Mouse (Mus musculus) left cerebral cortex, postnatal 36 days (tissue): ENCODE data around the gene AI182371. TPM values are rescaled to one million over a fixed set of nuclear protein-coding genes. Genes with fewer than 3 reads are reported as not detected.

Experiments used
- DNase-seq, 2 experiments: peaks; one replicate each; pipeline ENCODE4 v3.0.0; 2021 to 2022; ENCODE audit warnings: low spot score in 2 of 2, mixed read lengths in 1 of 2
- intact Hi-C: fragments of 180-260 bp; cut with DNase I; formaldehyde crosslinking; loops from one replicate; pipeline ENCODE4 v1.15.1; 2025
- total RNA-seq, 2 experiments: library from RNA; stranded (reverse); gene quantifications; 2 replicates each; pipeline ENCODE4 v1.2.3; 2021

Gene AI182371
- total RNA-seq, result under 1 TPM in 1 of 2 experiments, not detected in 1; 0.45 TPM

DNA sequence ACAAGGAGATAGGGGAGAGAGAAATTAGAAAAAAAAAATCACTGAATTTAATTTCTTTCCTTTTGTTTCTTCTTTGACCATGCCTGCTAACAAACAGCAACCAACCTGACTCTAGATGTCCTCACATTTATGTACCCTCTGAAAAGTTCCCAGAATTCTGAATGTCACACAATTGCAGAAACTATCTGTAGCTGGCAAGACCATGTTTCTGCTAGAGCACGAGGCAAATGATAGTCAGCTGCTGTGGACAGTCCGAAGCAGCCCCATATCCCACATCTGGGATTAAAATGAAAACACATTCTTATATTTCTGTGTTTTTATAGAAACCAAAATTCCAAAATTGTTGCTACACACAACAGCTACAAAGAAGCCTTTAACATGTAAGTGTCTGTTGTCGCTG lies at the start of gene AI182371:
AI182371 (minus strand) TSS at position 101 of the 400 bp plus-strand sequence.
- intact Hi-C loops, result loop anchor here (10.0 kb wide), 1 partner anchor 257 kb away; no protein-coding TSS in a partner anchor
- DNase-seq, result no peak

DNA sequence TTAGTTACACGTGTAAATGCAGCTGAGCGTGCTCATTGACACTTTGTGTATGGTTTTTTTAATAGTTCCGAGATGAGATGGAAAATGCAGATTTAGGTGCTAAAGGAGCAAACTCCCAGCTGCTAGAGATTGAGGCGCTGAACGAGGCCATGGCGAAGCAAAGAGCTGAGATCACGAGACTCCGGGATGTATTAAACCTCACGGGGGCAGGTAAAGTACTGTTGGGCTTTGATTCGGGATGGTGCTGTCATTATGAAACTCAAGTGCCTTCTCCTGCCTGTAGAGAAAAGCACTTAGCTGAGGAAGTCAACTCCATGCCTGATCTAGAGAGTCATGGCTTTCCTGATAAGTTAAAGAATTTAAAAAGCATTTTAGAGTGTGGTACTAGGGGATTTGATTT lies 47.5 kb upstream of the AI182371 start:
- DNase-seq, result no peak
- intact Hi-C loops, result no loop called here

DNA sequence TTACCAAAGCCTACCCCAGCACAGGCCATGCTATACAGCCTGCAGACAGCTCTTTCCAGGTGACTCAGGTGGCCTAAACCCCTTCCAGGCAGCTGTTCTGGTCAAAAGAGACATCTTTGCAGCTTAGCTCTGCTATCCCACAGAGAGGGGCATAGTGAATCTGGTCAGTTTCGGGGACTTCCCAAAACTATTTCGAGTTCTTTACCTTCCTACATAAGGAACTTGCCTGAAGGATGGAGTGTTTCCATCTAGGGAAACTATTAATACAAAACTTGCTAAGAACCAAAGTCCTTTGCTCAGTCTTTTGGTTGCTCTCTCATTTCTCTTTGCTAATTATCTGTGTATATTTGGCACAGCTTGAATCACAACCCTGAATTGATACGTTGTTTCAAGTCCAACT lies 40.3 kb upstream of the AI182371 start:
- DNase-seq, result no peak
- intact Hi-C loops, result no loop called here

- DNase-seq, result no peak
- intact Hi-C loops, result no loop called here
Measured at GRCm38 (mm10) chr2:35138576-35138975, 37.2 kb upstream of the AI182371 start.

- intact Hi-C loops, result no loop called here
- DNase-seq, result no peak
Measured at GRCm38 (mm10) chr2:35133891-35134290, 32.5 kb upstream of the AI182371 start.

DNA sequence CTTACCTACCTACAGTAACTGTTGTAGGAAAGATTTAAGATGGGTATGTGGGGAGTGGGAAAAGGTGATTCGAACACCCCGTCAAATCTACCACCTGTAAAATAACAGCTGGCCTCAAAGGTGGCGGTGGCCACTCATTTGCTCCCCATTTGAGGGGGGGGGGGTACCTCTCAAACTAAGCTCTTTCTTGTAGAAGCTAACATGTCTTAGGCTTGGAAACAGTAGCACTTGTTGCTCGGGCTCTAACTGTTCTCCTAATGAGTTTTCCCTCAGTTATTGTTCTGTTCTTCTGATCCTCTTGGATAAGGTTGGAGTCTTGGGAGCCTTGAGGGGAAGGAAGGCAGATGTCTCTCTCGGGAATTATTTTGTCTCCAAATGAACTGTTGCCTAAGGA lies 31.3 kb upstream of the AI182371 start:
- intact Hi-C loops, result no loop called here
- no peak for DNase-seq

DNA sequence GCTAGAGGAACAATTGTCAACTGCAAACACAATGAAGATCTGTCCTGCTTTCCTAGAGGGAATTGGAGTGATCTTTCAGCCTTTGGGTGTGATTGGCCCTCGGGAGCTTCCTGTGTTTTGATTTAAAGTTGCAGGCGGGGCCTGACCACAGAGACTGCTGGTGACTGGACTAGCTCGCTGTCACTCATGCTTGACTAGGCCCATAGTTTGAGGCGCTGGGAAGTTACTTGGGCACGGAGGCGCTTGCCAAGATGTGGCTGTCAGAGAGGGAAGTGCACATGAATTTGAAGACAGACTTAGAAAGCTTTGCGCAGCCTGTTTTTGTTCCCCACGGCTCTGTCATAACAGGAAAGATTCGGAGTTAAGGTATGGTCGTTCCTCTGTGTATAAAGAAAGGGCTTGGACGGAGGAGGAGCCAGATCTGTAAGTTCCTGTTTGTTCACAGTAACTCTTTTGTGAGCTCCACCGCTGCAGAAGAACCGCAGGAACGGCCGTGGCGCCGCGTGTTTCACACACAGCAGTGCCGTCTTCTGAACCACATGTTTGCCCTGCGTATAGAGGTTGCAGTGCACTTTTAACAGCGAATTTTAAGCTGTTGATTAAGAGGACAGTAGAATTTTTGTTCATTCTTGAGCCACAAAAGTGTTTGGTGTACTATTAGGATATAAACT lies 30.8 kb upstream of the AI182371 start:
- intact Hi-C loops, result no loop called here
- peak; percentile 91 to 96 for DNase-seq

DNA sequence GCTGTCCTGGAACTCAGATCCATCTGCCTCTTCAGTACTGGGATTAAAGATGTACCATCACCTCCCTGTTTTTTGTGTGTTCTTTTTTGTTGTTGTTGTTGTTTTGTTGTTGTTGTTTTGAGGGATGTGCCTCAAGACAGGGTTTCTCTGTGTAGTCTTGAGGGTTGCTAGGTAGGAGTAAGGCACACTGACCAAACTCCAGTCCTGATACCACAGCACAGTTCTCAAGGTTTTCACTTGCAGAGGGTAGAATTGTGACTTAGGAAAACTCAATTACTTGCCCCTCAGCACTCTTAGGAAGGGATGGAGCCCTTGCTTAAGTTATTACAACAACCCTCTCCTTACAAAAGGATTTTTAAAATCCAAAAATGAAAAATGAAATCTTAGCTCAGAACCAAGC lies 30.1 kb upstream of the AI182371 start:
- no peak for DNase-seq
- intact Hi-C loops, result no loop called here

DNA sequence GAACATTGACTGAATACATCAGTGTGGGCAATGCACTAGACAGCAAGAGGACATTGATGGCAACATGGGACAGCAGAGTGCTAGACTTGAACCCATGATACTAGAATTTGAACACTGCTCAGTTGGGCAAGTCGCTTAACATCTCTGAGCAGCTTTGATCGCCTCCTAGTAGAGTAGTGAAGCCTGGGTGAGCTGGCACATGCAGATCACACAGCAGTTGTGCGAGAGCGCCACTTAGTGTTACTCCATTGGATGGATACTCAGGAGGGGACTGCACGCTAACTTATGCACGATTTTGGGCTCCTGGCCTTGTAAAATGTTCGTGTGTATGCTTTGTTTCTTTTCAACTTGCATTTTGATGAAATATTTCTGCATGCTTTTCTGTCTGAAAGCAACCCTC lies 23.4 kb upstream of the AI182371 start:
- intact Hi-C loops, result no loop called here
- DNase-seq, result no peak

GRCm38 (mm10) chr2:35110521-35110920 lies 9.2 kb upstream of the AI182371 start:
- DNase-seq, result no peak
- intact Hi-C loops, result no loop called here

DNA sequence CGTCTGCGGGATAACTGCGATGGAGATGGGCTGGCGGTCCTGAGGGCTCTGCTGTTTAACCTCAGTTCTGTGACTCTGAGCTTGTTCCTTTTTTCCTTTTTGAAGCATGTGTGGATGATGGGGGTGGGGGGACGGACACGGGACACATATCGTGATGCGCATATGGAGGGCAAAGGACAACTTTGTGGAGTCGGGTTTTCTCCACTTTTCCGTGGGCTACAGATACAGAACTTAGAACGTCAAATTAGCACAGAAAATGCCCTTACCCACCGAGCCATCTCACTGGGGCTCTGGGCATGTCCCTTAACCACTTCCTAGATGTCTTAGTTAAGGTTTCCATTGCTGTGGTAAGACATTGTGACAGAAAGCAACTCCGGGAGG lies 8.6 kb upstream of the AI182371 start:
- DNase-seq, result no peak
- intact Hi-C loops, result loop anchor here (1.0 to 10.0 kb wide), 3 partner anchors 65 to 265 kb away; no protein-coding TSS in a partner anchor

DNA sequence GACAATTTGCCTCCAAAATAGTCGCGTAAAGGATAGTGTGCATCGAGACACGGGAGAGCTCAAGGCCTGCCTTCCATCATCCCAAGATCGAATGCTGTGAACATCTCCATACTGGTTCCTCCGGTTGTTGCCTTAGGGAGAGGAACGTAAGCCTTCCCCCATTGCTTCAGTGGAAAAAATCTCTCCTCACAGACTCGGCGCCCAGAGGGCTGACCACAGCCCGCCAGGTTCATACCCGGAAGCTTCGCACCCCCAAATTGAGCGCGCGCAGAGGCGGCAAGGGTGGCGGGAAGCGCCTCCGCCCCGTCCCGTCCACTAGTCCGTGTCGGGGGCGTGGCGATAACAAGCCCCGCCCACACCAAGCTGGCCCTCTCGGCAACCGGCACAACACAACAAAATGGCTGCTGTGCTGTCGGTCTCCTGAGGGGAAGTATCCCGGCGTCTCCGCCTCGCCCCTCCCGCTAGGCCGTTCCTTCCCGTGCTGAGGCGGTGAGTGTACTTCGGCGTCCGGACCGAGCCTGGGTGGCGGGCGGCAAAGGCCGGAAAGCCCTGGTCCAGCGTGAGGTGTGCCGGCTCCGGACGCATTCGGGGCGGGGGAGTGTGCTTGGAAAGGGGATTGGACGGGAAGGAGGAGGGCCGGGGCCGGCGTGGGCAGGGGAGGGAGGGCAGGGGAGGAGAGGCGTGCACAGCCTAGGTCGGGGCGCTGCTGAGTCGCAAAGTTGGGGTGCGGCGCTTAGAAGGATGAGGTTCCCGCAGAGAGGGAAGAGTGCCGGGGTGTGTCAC lies 8.0 kb upstream of the AI182371 start, which contains the start of gene Cntrl:
Cntrl (plus strand) TSS at position 352 of the 783 bp plus-strand sequence.
- intact Hi-C loops, result loop anchor here (1.0 to 10.0 kb wide), 3 partner anchors 65 to 265 kb away; no protein-coding TSS in a partner anchor
- peak; percentile 94 to 95 for DNase-seq

DNA sequence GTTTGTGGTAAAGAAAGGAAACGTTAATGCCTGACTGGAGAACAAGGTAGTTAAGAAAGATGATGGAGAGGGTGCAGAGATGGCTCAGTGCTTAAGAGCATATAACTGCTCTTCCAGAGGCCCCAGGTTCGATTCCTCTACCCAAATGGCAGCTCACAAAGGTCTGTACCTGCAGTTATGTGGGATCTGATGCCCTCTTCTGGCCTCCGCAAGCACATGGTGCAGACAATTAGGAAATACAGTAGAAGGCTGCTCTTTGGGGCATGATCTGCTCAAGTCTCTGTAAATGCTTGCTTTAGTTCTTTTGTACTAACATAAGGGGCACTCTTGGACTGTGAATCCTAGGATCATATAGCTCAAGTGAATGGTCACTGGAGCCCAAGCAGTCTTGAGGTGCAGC lies 7.4 kb upstream of the AI182371 start:
- peak; percentile 26 to 32 for DNase-seq
- intact Hi-C loops, result loop anchor here (1.0 to 10.0 kb wide), 3 partner anchors 64 to 264 kb away; no protein-coding TSS in a partner anchor

- no peak for DNase-seq
- intact Hi-C loops, result loop anchor here (2.0 to 10.0 kb wide), 2 partner anchors 63 to 263 kb away; no protein-coding TSS in a partner anchor
Measured at GRCm38 (mm10) chr2:35107984-35108635, 6.8 kb upstream of the AI182371 start.

- intact Hi-C loops, result loop anchor here (10.0 kb wide), 1 partner anchor 260 kb away; no protein-coding TSS in a partner anchor
- no peak for DNase-seq
Measured at GRCm38 (mm10) chr2:35104843-35105242, 3.5 kb upstream of the AI182371 start.

DNA sequence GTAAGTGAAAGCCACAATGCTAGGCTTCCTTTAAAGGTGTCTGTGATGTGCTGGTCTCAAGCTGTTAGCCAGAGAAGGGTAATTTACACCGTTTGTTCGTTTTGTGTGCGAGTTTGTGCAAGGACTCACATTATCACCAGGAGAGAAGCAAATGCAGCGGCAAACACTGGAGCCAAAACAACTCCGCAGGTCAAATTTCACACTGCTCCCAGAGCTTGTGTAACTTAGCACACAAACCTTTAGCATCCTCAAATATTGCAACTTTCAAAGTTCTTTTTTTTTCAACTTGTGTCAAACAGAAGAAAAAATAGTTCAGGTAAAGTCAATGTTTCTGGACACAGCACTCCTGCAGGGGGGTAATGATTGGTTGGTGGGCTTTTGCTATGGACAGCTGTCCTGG lies 2.2 kb upstream of the AI182371 start:
- DNase-seq, result no peak
- intact Hi-C loops, result loop anchor here (10.0 kb wide), 1 partner anchor 259 kb away; no protein-coding TSS in a partner anchor

- DNase-seq, result no peak
- intact Hi-C loops, result loop anchor here (10.0 kb wide), 1 partner anchor 258 kb away; no protein-coding TSS in a partner anchor
Measured at GRCm38 (mm10) chr2:35102777-35103176, 1.4 kb upstream of the AI182371 start.

- intact Hi-C loops, result loop anchor here (10.0 kb wide), 1 partner anchor 256 kb away; no protein-coding TSS in a partner anchor
- DNase-seq, result no peak
Measured at GRCm38 (mm10) chr2:35100529-35100928, 814 bp downstream of the AI182371 start.

DNA sequence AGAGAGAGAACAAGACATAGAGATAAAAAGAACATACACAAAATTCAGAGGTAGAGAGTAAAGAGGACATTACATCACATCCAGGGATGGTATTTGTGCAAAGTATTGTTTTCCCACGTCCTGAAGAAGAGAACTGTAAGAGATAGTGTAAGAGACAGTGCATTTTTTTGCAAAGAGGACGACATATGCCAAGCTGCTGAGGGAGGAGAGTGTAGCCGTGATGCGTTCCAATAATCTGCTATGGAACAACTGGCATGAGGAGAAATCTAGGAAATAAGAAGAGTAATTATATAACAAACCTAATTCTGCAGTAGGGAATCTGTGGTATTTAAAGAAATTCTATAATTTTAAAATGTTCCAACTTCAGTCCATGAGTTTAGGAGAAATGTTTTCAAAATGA lies 13.9 kb downstream of the AI182371 start:
- intact Hi-C loops, result no loop called here
- peak in 1 of 2 experiments; percentile 17 for DNase-seq

- DNase-seq, result no peak
- intact Hi-C loops, result no loop called here
Measured at GRCm38 (mm10) chr2:35079166-35079565, 22.2 kb downstream of the AI182371 start.
